Mouse (Mus musculus): ENCODE data around the gene Cks1b.

Cks1b gene

DNA sequence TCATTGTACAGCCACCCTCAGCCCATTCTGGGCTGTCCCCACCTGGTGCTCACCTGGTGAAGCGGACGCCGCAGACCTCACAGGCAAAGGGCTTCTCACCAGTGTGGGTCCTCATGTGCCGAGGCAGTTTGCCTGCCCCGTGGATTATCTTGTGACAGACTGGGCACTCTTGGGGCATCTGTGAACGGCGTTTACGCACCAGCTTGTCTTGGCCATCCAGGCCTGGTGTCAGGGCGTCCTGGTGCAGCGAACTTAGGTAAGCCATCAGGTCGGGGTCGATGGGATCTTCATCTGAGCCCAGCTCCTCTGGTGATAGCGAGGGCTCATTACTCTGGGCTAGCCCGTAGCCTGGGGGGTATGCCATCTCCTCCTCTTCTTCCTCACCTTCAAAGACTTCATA, 37.9 kb downstream of the Cks1b start:
- no peak for DNase-seq

DNA sequence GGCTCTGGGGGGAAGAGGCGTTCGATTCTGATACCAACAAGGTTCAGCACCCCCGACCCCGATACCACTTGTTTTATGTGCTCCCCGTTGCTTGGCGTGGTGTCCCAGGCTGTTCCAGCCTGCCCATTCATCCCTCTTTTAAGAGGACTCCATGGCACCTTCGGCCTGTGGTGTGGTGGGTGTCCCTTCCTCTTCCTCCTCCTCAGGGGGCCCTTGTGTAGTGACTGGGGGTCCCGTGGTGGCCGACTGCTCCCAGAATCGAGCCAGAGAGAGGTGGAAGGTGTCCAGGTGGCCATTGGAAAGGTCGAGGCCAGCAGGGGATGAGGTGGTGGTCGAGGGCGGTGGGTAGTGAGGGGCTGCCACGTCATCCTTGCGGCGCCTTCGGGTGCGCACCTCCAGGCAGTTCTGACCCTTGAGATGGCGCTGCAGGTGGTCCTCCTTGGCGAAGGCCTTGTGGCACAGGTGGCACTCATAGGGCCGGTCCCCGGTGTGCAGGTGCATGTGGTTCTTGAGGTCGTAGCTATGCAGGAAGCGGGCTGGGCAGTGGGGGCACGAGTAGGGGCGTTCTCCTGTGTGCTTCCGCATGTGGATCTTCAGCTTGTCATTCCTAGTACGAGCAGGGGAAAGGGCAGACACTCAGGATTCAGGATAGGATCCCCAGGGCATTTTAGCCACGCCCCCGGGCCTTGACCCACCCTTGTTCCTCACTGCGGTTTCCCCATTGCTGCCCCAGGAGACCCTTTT, 38.6 kb downstream of the Cks1b start:
- DNase-seq: no peak

DNA sequence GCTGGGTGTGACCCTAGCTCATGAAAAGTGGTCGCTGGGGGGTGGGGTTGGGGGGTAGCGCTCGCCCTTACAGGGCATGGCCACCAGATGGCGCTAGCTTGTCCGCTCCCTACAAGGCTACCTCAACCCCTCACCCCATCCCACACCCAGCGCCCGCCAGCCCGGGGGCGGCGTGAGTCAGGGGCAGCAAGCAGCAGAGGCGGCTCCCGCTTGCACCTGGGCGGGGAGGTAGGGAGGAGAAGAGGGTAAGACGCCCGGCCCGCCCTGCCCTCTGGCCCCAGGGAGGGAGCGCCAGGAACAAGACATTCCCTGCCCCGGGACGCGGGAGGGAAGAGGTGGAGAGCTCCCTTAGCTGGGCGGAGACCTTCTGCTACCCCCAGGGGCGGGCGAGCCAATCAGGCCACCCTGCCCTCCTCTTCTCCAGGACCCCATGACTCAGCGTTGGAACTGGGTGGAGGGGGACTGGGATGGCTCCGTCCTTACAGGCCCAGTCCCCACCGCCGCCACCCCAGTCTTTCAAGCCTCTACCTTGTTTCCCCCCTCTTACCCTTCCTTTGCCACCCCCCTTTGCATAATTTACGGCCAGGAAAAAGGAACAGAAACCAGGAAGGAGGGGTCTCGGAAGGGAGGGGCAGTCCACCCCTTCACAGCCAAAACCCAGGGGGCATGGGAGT, 39.7 kb downstream of the Cks1b start:
- peak; percentile 80 for DNase-seq

DNA sequence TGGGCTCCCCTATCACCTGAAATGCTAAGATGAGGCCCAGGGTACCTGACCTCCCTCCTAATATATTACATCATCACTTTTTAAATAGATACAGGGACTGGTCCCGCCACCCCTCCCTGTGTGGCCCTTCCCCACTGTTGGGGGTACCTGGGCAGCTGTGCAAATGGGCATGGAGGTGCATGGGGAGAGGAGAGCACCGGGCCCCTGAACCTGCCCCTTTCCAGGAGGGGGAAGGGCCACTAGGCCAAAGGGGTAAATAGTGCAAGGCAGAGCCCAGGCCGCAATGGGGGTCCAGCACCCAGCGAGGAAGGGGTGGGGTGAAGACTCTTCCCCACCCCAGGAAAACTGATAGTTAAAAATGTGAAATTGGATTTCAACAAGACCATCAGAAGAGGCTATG, 40.4 kb downstream of the Cks1b start:
- DNase-seq: no peak

DNA sequence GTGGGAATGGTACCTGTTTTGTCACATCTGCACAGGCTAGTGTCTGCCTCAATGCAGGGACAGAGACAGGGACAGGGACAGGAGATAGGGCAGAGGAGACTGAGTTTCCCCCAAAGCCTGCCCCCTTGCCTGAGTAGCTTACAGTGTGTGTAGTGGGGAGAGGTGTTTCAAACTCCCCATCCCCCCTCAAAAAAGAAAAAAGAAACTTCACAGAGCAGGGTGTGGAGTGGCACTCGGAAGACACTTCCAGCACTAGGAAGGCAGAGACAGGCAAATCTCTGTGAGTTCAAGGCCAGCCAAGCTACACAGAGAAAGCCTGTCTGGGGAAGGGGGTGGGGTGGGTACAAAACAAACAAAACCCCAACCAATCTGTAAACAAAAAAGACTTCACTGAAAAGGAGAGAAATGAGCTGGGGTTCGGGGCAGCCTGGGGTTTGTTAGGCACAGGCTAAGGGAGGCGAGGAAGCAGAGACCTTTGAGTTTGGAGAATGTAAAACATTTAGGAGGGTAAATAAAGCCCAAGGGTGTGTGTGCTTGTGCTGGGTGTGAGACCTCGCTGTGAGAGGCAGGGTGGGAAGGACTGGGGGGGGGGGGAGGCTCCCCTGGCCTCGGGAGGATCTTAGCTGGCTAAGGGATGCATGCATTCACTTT, 44.5 kb downstream of the Cks1b start:
- no peak for DNase-seq

DNA sequence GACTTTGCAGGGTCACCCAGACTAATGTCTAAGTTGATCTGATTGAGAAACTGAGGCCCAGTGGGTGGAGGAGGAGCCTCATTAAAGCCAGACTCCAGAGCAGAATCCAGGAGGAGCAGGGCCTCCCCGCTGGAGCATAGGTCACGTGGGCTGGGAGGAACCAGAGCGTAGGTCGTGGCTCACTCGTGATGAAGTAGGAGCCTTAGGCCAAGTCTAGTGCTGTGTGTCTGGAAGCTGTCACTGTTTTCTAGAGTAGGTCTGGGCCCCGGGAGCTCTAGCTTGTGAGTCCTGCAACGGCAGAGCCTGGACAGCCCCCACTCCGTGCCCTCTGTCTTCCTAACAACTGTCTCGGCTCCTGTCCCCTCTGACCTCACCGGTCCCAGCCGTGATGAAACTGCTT, 50.8 kb downstream of the Cks1b start:
- DNase-seq: no peak

DNA sequence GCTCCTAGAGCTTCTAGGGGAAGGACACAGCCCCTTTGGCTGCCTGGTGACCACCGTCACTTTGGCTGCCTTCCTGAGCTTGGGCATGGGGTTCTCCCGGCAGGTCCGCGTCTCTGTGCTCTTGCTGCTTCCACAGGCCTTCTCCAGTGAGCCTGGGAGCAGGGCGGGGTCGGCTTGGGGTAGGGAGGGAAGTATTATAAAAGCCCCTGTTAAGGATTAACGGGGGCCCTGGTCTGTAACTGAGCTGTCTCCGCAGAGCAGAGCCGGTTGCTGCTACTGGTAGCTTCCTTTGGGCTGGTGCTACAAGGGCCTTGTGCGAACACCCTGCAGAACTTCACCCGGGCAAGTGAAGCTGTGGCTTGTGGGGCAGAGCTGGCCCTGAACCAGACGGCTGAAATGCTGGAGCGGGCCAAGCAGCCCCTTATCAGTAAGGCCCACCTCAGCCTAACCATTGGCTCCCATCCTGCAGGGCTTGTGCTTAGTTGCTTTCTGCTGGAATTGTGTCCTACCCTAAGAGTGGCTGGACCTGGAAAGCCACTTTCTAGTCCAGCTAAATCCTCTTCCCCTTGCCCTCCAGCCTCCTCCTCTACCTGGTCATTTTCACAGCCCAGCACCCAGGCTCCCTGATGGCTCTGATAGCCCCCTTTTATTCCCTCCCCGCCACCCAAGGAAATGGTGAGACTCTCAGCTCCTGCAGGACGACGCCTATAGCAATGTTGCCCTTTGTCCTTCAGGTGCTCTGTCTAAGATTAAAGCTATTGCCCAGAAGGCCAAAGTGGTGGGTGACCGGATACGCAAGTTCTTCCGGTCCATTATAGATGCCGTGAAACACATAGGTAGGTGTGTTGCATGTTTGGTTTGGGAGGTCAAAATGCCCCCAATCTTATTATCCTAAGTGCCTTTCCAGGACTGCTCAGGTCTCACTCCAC, 52.4 kb downstream of the Cks1b start:
- no peak for DNase-seq

All from right cerebral cortex, adult 18-20 months (tissue).